9 mouse cellular contexts compared by ENCODE assay signal in genomic region chr2:64096721-64097411, GRCm38 (mm10). TPM values are rescaled to one million over a fixed set of nuclear protein-coding genes. Genes with fewer than 3 reads are reported as not detected.
A peak's percentile ranks its signal among the peaks of the same experiment; 100 is the strongest.
DNase-seq lines count a peak whose midpoint lies in the region; ATAC-seq and TF ChIP-seq lines count a peak whose summit lies in the region.
"Had no signal": no experiment of that assay in that cellular context is flagged by ENCODE, and none has a peak within 500 bp of the region (broad histone marks: within the 10 kb centered on the region; RNA-seq: fewer than 3 reads in every experiment).

No protein-coding gene starts in this region.

- peak overlapping the region; percentile 84 for H3K4me2 ChIP-seq in heart, embryonic 15.5 days
- H3K4me2 ChIP-seq in hindbrain, embryonic 16.5 days (ENCODE audit: low read length): peak overlapping the region; percentile 70
- peak overlapping the region; percentile 78 for H3K4me2 ChIP-seq in myocyte (ENCODE audit: low read depth)

- no peak for TF ChIP-seq POLR2A in myocyte (IDR thresholded peaks at IDR 0.05; ENCODE audit: insufficient read length, low read depth)

- peak overlapping the region; percentile 80 for H3K9ac ChIP-seq in heart, embryonic 15.5 days
- H3K9ac ChIP-seq in hindbrain, embryonic 16.5 days (ENCODE audit: low read depth, low read length): peak overlapping the region; percentile 84

- intact Hi-C loops in heart, postnatal 36 days (cut with DNase I): loop anchor here (5.0 kb wide), 3 partner anchors 115 to 395 kb away; no protein-coding TSS in a partner anchor
- intact Hi-C loops in gastrocnemius, postnatal 36 days (cut with DNase I): no loop called here

- H3K4me3 ChIP-seq in heart, embryonic 15.5 days: peak overlapping the region; percentile 62
- peak overlapping the region; percentile 80 for H3K4me3 ChIP-seq in hindbrain, embryonic 16.5 days (ENCODE audit: low read length)
- peak overlapping the region; percentile 21 for H3K4me3 ChIP-seq in myocyte

- no peak overlapping the region for H3ac ChIP-seq in myocyte (ENCODE audit: control insufficient read depth, insufficient read length)

- WGBS in heart, embryonic 15.5 days: 1% methylated on average over 12 of the region's 12 CpGs
- WGBS in hindbrain, embryonic 16.5 days: under 1% methylated on average over 12 of the region's 12 CpGs

- no peaks in the 10 kb centered on the region for H3K36me3 ChIP-seq in heart, embryonic 15.5 days
- no peaks in the 10 kb centered on the region for H3K36me3 ChIP-seq in hindbrain, embryonic 16.5 days (ENCODE audit: control insufficient read depth, insufficient read depth, low read length)
- H3K36me3 ChIP-seq in myocyte (ENCODE audit: control insufficient read depth, insufficient read depth): no peaks in the 10 kb centered on the region
- H3K36me3 ChIP-seq: G1E had no signal

- no peaks in the 10 kb centered on the region for H3K9me3 ChIP-seq in heart, embryonic 15.5 days (replicated peaks)
- no peaks in the 10 kb centered on the region for H3K9me3 ChIP-seq in hindbrain, embryonic 16.5 days (ENCODE audit: control insufficient read depth, low read length)

- peak overlapping the region; percentile 94 for H3K27ac ChIP-seq in heart, embryonic 15.5 days
- peak overlapping the region; percentile 23; the same call in 1 of the 2 replicates for H3K27ac ChIP-seq in hindbrain, embryonic 16.5 days (ENCODE audit: low read depth, low read length)

- no peaks in the 10 kb centered on the region for H3K79me2 ChIP-seq in myocyte (ENCODE audit: control insufficient read depth, insufficient read depth)

- no peak for ATAC-seq in heart, embryonic 15.5 days (replicated peaks; ENCODE audit: insufficient number of reproducible peaks, insufficient read depth, low FRiP score, low read depth)
- no peak for ATAC-seq in hindbrain, embryonic 16.5 days
- ATAC-seq in CD4-positive, CD25-positive, alpha-beta regulatory T cell, adult 4 months: no peak

- no peak for DNase-seq in heart, postnatal 36 days
- DNase-seq in embryo, embryonic 9.5 days (ENCODE audit: extremely low spot score): peak; percentile 46
- DNase-seq in thymus, postnatal 0 days (ENCODE audit: low spot score): no peak
- no peak for DNase-seq in gastrocnemius, postnatal 36 days

- H3K27me3 ChIP-seq in heart, embryonic 15.5 days: no peaks in the 10 kb centered on the region
- H3K27me3 ChIP-seq in hindbrain, embryonic 16.5 days (replicated peaks; ENCODE audit: control insufficient read depth, insufficient read depth, low read length): no peaks in the 10 kb centered on the region
- H3K27me3 ChIP-seq in myocyte (ENCODE audit: control insufficient read depth, insufficient read depth, insufficient read length): no peaks in the 10 kb centered on the region

- no peaks in the 10 kb centered on the region for H3K4me1 ChIP-seq in heart, embryonic 15.5 days (replicated peaks)
- H3K4me1 ChIP-seq in hindbrain, embryonic 16.5 days (ENCODE audit: control insufficient read depth, insufficient read depth, low read depth, low read length): 0 out of 2 replicates have a peak, but pooled peaks cover 2% of the 10 kb centered on the region

TF ChIP-seq in myocyte, 11 proteins besides CTCF, POLR2A, EP300 and RAD21:
- no peak for TF ChIP-seq USF1 (IDR thresholded peaks at IDR 0.05; ENCODE audit: low read depth)
- no peak for TF ChIP-seq MAX (IDR thresholded peaks at IDR 0.05; ENCODE audit: low read depth)
- TF ChIP-seq CEBPB (IDR thresholded peaks at IDR 0.05; ENCODE audit: insufficient read depth, poor library complexity, severe bottlenecking): no peak
- TF ChIP-seq MYOD1 (IDR thresholded peaks at IDR 0.05; ENCODE audit: control insufficient read depth in 1 of 3, insufficient read length in 2 of 3, low read depth in 2 of 3): no peak
- no peak for TF ChIP-seq TCF12 (IDR thresholded peaks at IDR 0.05; ENCODE audit: insufficient read depth, poor library complexity, severe bottlenecking)
- TF ChIP-seq POLR2AphosphoS2 (IDR thresholded peaks at IDR 0.05; ENCODE audit: insufficient read length, low read depth): no peak
- TF ChIP-seq SRF (IDR thresholded peaks at IDR 0.05; ENCODE audit: control insufficient read depth, insufficient read length, low read depth): no peak
- TF ChIP-seq MYOG (IDR thresholded peaks at IDR 0.05; ENCODE audit: control insufficient read depth in 1 of 3, insufficient read depth in 1 of 3, insufficient read length in 2 of 3, low read depth in 2 of 3): no peak
- TF ChIP-seq REST (IDR thresholded peaks at IDR 0.05; ENCODE audit: insufficient read depth, insufficient read length): no peak
- TF ChIP-seq E2F4 (IDR thresholded peaks at IDR 0.05; ENCODE audit: insufficient read depth): no peak
- no peak for TF ChIP-seq TCF3 (IDR thresholded peaks at IDR 0.05; ENCODE audit: insufficient read length, low read depth)

RNA-seq across cellular contexts. Expression of gene Fign, which starts 1.0 kb away (rescaled TPM):
- 7.2 and 8.1 TPM in 2 replicates for polyA plus RNA-seq in heart, embryonic 15.5 days (2015; fragmentation: Nextera tagmentation; extraction: Ambion mirVana)
- 10 to 100 TPM; 12.5 to 18.4 TPM for total RNA-seq in heart, postnatal 36 days (2021)
- 8.4 and 11.8 TPM in 2 replicates for polyA plus RNA-seq in hindbrain, embryonic 16.5 days (2015; fragmentation: Nextera tagmentation; extraction: Ambion mirVana)
- polyA plus RNA-seq in myocyte (2012; fragmentation: generic; extraction: Trizol): 0.01 TPM
- polyA plus RNA-seq in CD4-positive, CD25-positive, alpha-beta regulatory T cell, adult 4 months (2017; shearing (Covaris generic)): under 1 TPM; 0.03 to 0.14 TPM
- polyA plus RNA-seq in thymus, postnatal 0 days (2015; fragmentation: Nextera tagmentation; extraction: Ambion mirVana): 0.14 and 0.40 TPM in 2 replicates
- total RNA-seq in gastrocnemius, postnatal 36 days (2021): 1 to 10 TPM in 1 of 2 experiments, under 1 TPM in 1; 0.62 to 2.3 TPM
- polyA plus RNA-seq: G1E had no signal

Comparison
In these comparisons a context has a peak if more than half of its experiments do, and no peak if none do; other contexts are left out.
1. H3K4me3 ChIP-seq: peak in every context shown above with its lines; median percentile 80 in hindbrain, embryonic 16.5 days; 62 in heart, embryonic 15.5 days; 21 in myocyte.